Mouse (Mus musculus): ENCODE results near the gene Dgkd. TPM values are rescaled to one million over a fixed set of nuclear protein-coding genes. Genes with fewer than 3 reads are reported as not detected.

Dgkd gene
- polyA plus RNA-seq, 1 experiment from 2014 or later, result 32.9 TPM

Other genes with a start within 250 kb of the Dgkd start
- gene Inpp5d, start 233.0 kb upstream of the Dgkd start, polyA plus RNA-seq (2015; fragmentation: Nextera tagmentation; extraction: Ambion mirVana), result 11.9 and 13.6 TPM in 2 replicates
- gene Atg16l1, start 97.4 kb upstream of the Dgkd start, polyA plus RNA-seq (2015; fragmentation: Nextera tagmentation; extraction: Ambion mirVana), result 27.5 and 29.4 TPM in 2 replicates
- 1.1 and 1.2 TPM in 2 replicates for gene Sag, start 49.6 kb upstream of the Dgkd start, polyA plus RNA-seq (2015; fragmentation: Nextera tagmentation; extraction: Ambion mirVana)
- 35.4 and 36.3 TPM in 2 replicates for gene Usp40, start 155.3 kb downstream of the Dgkd start, polyA plus RNA-seq (2015; fragmentation: Nextera tagmentation; extraction: Ambion mirVana)
- not detected in 2 replicates for gene Ugt1a10, start 202.1 kb downstream of the Dgkd start, polyA plus RNA-seq (2015; fragmentation: Nextera tagmentation; extraction: Ambion mirVana)
- gene Ugt1a9, start 217.5 kb downstream of the Dgkd start, polyA plus RNA-seq (2015; fragmentation: Nextera tagmentation; extraction: Ambion mirVana), result not detected in 2 replicates
- gene Ugt1a8, start 234.5 kb downstream of the Dgkd start, polyA plus RNA-seq (2015; fragmentation: Nextera tagmentation; extraction: Ambion mirVana), result not detected in 2 replicates
- 2.3 TPM in 2 replicates for gene Ugt1a7c, start 241.8 kb downstream of the Dgkd start, polyA plus RNA-seq (2015; fragmentation: Nextera tagmentation; extraction: Ambion mirVana)
- 0.43 and 0.94 TPM in 2 replicates for gene Ugt1a6b, start 250.0 kb downstream of the Dgkd start, polyA plus RNA-seq (2015; fragmentation: Nextera tagmentation; extraction: Ambion mirVana)

Data from lung, embryonic 16.5 days (tissue).